Mouse (Mus musculus): ENCODE measurements around the gene Glrx5. TPM values are rescaled to one million over a fixed set of nuclear protein-coding genes. Genes with fewer than 3 reads are reported as not detected.
A peak's percentile ranks its signal among the peaks of the same experiment; 100 is the strongest.

The Glrx5 gene
- polyA plus RNA-seq, 1 experiment from 2014 or later: 173 TPM

DNA sequence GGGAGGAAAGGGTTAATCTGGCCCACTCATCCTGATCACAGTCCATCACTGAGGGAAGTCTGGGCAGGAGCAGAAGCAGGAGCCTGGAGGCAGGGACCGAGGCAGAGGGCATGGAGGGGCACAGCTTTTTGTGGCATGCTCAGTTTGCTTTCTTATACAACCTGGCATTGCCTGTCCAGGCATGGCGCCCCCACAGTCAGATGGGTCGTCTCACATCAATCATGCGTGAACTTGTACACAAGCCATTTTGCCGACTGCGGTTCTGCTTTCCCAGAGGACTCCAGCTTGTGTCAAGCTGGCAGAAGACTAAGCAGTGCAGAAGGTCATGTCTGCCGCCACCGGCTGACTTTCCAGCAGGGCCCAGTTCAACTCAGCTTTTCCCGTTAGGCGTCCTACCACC, 34.0 kb downstream of the Glrx5 start:
- H3K4me3 ChIP-seq (ENCODE audit: low read depth, low read length): no peak overlapping the region
- no peaks in the 10 kb centered on the region for H3K36me3 ChIP-seq (ENCODE audit: control insufficient read depth, insufficient read depth, low read length)
- no peaks in the 10 kb centered on the region for H3K4me1 ChIP-seq (ENCODE audit: control insufficient read depth, insufficient read depth, low read length)
- no peak overlapping the region for H3K4me2 ChIP-seq (ENCODE audit: low read length)
- H3K9me3 ChIP-seq (replicated peaks; ENCODE audit: control insufficient read depth, low read length): no peaks in the 10 kb centered on the region
- no peak overlapping the region for H3K27ac ChIP-seq (ENCODE audit: low read depth, low read length)
- H3K9ac ChIP-seq (ENCODE audit: low read length): no peak overlapping the region
- H3K27me3 ChIP-seq (replicated peaks; ENCODE audit: control insufficient read depth, insufficient read depth, low read length): no peaks in the 10 kb centered on the region
- WGBS: 73% methylated on average over 10 of the region's 10 CpGs
- DNase-seq (ENCODE audit: low spot score): no peak
- no peak for ATAC-seq

DNA sequence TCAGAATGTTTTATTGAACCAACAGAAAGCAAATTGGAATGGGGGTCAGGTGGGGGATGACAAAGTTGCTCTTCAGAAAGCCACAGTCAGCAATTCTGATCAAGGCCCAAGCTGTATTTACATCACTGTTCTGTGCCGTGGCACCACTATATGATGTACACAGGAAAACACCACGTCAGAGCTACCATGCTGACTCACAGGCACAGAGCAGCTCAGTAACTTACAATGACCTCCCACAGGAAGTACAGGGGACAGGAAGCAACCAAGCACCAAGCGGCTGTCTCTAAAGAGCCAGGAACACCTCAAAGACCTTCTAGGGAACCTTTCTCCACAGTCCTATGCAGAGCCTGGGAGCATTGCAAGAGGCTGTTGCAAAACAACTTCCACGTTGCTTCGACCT, 36.4 kb downstream of the Glrx5 start:
- Histone ChIP-seq H3K27ac (ENCODE audit: low read depth, low read length) (no peak overlapping the region), H3K4me2 (ENCODE audit: low read length) (no peak overlapping the region), H3K4me3 (ENCODE audit: low read depth, low read length) (no peak overlapping the region), H3K4me1 (ENCODE audit: control insufficient read depth, insufficient read depth, low read length) (no peaks in the 10 kb centered on the region), H3K27me3 (replicated peaks; ENCODE audit: control insufficient read depth, insufficient read depth, low read length) (no peaks in the 10 kb centered on the region), H3K9me3 (replicated peaks; ENCODE audit: control insufficient read depth, low read length) (no peaks in the 10 kb centered on the region), H3K9ac (ENCODE audit: low read length) (no peak overlapping the region), H3K36me3 (ENCODE audit: control insufficient read depth, insufficient read depth, low read length) (no peaks in the 10 kb centered on the region)
- no peak for DNase-seq (ENCODE audit: low spot score)
- WGBS: 86% methylated on average over 5 of the region's 5 CpGs
- no peak for ATAC-seq

DNA sequence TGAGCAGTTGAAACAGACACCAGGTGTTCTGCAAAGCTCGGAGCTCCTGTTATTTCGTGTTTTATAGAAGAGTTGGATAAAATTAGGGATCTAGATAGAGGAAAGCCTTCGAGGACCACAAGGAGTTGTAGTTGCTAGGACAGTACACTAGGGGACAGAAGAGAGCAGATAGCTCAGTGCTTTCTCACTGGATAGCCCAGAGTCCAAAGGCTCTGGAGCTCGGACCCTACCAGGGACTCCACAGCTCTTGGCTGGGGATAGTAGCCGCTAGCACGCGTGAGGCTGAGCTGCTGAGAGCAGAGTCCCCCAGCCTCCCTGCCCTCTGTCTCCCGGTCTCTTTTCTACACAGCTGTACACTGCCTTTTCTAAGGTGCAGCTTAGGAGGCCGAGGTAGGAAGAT, 41.2 kb downstream of the Glrx5 start:
- Histone ChIP-seq H3K4me2 (ENCODE audit: low read length) (no peak overlapping the region), H3K27me3 (replicated peaks; ENCODE audit: control insufficient read depth, insufficient read depth, low read length) (no peaks in the 10 kb centered on the region), H3K27ac (ENCODE audit: low read depth, low read length) (no peak overlapping the region), H3K36me3 (ENCODE audit: control insufficient read depth, insufficient read depth, low read length) (no peaks in the 10 kb centered on the region), H3K9me3 (replicated peaks; ENCODE audit: control insufficient read depth, low read length) (no peaks in the 10 kb centered on the region), H3K4me1 (ENCODE audit: control insufficient read depth, insufficient read depth, low read length) (peaks cover 4% of the 10 kb centered on the region; the same call in 1 of the 2 replicates), H3K4me3 (ENCODE audit: low read depth, low read length) (no peak overlapping the region), H3K9ac (ENCODE audit: low read length) (no peak overlapping the region)
- ATAC-seq (peak; percentile 32; the same call in 1 of the 2 replicates), DNase-seq (ENCODE audit: low spot score) (peak; percentile 70)
- WGBS: 33% methylated on average over 9 of the region's 9 CpGs

DNA sequence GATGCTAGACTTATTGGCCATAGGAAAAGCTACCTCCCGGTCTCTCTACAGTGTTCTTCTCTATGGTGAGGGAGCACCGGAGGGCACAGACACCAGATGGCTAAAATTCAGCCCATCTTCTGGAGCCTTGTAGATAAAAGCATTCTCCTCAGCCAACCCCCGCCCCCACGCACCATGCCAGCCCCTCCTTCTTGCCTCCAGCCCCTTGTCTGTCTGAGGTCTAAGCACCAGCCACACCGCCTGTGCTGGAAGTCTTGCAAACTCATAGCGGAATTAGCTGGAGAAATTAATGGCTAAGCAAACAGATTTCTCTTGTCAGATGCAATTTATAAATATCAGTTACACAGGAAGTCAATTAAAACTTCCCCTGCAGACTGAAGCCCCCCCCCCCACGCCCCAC, 43.0 kb downstream of the Glrx5 start:
- ATAC-seq: no peak
- H3K9ac ChIP-seq (ENCODE audit: low read length): no peak overlapping the region
- no peaks in the 10 kb centered on the region for H3K9me3 ChIP-seq (replicated peaks; ENCODE audit: control insufficient read depth, low read length)
- no peak overlapping the region for H3K4me2 ChIP-seq (ENCODE audit: low read length)
- no peaks in the 10 kb centered on the region for H3K36me3 ChIP-seq (ENCODE audit: control insufficient read depth, insufficient read depth, low read length)
- no peak overlapping the region for H3K4me3 ChIP-seq (ENCODE audit: low read depth, low read length)
- peak; percentile 18 for DNase-seq (ENCODE audit: low spot score)
- 35% methylated on average over 7 of the region's 7 CpGs for WGBS
- no peak overlapping the region for H3K27ac ChIP-seq (ENCODE audit: low read depth, low read length)
- H3K27me3 ChIP-seq (replicated peaks; ENCODE audit: control insufficient read depth, insufficient read depth, low read length): no peaks in the 10 kb centered on the region
- H3K4me1 ChIP-seq (ENCODE audit: control insufficient read depth, insufficient read depth, low read length): peaks cover 4% of the 10 kb centered on the region; the same call in 1 of the 2 replicates

DNA sequence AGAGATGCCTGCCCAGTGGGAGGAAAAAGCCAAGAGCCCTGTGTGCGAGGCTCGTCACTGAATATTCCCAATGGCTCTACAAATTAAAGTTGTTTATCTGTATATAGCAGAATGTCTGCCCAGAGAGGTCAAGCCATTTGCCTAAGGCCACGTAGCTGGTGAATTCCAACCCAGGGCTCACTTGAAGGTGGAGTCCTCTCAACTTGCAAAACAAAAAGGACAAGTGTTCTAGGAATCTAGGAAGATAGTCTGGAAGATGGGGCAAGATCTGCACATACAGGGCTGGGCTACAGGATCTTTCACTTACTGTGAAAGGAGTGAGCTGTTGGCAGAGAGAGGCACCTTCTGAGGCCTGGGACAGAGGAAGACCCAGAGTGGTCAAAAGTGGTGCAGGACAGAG, 44.0 kb downstream of the Glrx5 start:
- 73% methylated on average over 3 of the region's 3 CpGs for WGBS
- Histone ChIP-seq H3K9me3 (replicated peaks; ENCODE audit: control insufficient read depth, low read length) (no peaks in the 10 kb centered on the region), H3K36me3 (ENCODE audit: control insufficient read depth, insufficient read depth, low read length) (no peaks in the 10 kb centered on the region), H3K9ac (ENCODE audit: low read length) (no peak overlapping the region), H3K4me1 (ENCODE audit: control insufficient read depth, insufficient read depth, low read length) (peaks cover 4% of the 10 kb centered on the region; the same call in 1 of the 2 replicates), H3K4me3 (ENCODE audit: low read depth, low read length) (no peak overlapping the region), H3K27me3 (replicated peaks; ENCODE audit: control insufficient read depth, insufficient read depth, low read length) (no peaks in the 10 kb centered on the region), H3K27ac (ENCODE audit: low read depth, low read length) (no peak overlapping the region), H3K4me2 (ENCODE audit: low read length) (no peak overlapping the region)
- ATAC-seq: no peak
- DNase-seq (ENCODE audit: low spot score): no peak

DNA sequence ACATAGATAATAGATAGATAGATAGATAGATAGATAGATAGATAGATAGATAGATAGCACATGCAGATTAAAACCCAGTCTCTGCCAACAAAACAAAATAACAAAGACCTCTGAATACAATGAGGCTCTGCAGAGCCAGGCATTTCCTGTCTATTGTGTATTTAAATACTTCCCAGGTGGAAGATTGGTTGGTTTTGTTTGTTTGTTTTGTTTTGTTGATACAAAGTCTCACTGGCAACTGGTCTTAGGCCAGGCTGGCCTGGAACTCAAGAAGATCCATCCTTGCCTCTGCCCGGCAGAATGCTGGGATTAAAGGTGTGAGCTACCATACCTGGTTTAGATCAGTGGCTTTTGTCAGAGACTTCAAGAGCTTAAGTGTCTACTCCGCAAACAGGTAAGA, 44.7 kb downstream of the Glrx5 start:
- DNase-seq (ENCODE audit: low spot score) (no peak), ATAC-seq (no peak)
- Histone ChIP-seq H3K9me3 (replicated peaks; ENCODE audit: control insufficient read depth, low read length) (no peaks in the 10 kb centered on the region), H3K9ac (ENCODE audit: low read length) (no peak overlapping the region), H3K4me2 (ENCODE audit: low read length) (no peak overlapping the region), H3K4me1 (ENCODE audit: control insufficient read depth, insufficient read depth, low read length) (peaks cover 4% of the 10 kb centered on the region; the same call in 1 of the 2 replicates), H3K36me3 (ENCODE audit: control insufficient read depth, insufficient read depth, low read length) (no peaks in the 10 kb centered on the region), H3K27ac (ENCODE audit: low read depth, low read length) (no peak overlapping the region), H3K27me3 (replicated peaks; ENCODE audit: control insufficient read depth, insufficient read depth, low read length) (no peaks in the 10 kb centered on the region), H3K4me3 (ENCODE audit: low read depth, low read length) (no peak overlapping the region)
- WGBS: 93% methylated on average over 2 of the region's 2 CpGs

DNA sequence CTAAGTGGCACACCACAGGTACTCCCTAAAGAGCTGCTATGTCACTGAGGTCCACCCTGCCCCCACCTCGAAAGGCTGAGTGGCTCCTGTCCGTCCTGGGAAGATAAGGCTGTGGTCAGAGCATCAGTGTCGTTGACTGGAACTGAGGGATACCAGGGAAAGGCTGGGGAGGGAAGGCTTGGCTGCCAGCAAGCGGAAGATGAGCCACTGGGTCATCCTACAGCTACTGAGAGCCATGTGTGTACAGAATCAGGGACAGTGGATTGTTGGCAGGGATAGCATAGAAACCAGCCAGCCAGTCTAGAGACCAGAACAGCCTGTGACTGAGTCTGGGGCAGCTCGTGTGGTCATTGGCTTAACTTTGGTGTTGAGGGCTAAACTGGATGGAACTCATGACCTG, 51.7 kb downstream of the Glrx5 start:
- Histone ChIP-seq H3K4me1 (ENCODE audit: control insufficient read depth, insufficient read depth, low read length) (no peaks in the 10 kb centered on the region), H3K9ac (ENCODE audit: low read length) (no peak overlapping the region), H3K4me2 (ENCODE audit: low read length) (no peak overlapping the region), H3K36me3 (ENCODE audit: control insufficient read depth, insufficient read depth, low read length) (no peaks in the 10 kb centered on the region), H3K4me3 (ENCODE audit: low read depth, low read length) (no peak overlapping the region), H3K27ac (ENCODE audit: low read depth, low read length) (no peak overlapping the region), H3K9me3 (replicated peaks; ENCODE audit: control insufficient read depth, low read length) (no peaks in the 10 kb centered on the region), H3K27me3 (replicated peaks; ENCODE audit: control insufficient read depth, insufficient read depth, low read length) (no peaks in the 10 kb centered on the region)
- WGBS: 72% methylated on average over 5 of the region's 5 CpGs
- DNase-seq (ENCODE audit: low spot score): no peak
- no peak for ATAC-seq

DNA sequence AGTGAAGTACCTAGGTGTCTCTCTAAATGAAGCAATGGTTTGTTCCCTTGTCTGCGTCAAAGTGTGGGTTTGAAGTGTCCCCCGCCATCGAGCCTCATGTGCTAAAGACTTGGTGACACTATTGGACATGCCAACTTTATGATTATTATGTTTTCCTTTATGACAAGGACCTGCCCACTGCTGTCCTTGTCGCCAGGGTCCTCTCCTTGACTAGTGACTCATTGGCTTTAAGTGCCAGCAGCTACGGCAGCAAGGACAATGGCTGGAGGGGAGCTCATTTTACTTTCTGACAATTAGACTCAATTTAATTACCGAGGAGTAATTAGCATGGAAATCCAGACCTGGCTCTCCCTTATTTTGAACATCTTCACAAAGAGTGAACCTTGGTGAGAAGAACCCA, 52.3 kb downstream of the Glrx5 start:
- no peak for DNase-seq (ENCODE audit: low spot score)
- H3K27me3 ChIP-seq (replicated peaks; ENCODE audit: control insufficient read depth, insufficient read depth, low read length): no peaks in the 10 kb centered on the region
- 56% methylated on average over 6 of the region's 6 CpGs for WGBS
- H3K4me2 ChIP-seq (ENCODE audit: low read length): no peak overlapping the region
- H3K9me3 ChIP-seq (replicated peaks; ENCODE audit: control insufficient read depth, low read length): no peaks in the 10 kb centered on the region
- no peak overlapping the region for H3K9ac ChIP-seq (ENCODE audit: low read length)
- H3K4me3 ChIP-seq (ENCODE audit: low read depth, low read length): no peak overlapping the region
- no peaks in the 10 kb centered on the region for H3K4me1 ChIP-seq (ENCODE audit: control insufficient read depth, insufficient read depth, low read length)
- no peaks in the 10 kb centered on the region for H3K36me3 ChIP-seq (ENCODE audit: control insufficient read depth, insufficient read depth, low read length)
- no peak for ATAC-seq
- H3K27ac ChIP-seq (ENCODE audit: low read depth, low read length): no peak overlapping the region

DNA sequence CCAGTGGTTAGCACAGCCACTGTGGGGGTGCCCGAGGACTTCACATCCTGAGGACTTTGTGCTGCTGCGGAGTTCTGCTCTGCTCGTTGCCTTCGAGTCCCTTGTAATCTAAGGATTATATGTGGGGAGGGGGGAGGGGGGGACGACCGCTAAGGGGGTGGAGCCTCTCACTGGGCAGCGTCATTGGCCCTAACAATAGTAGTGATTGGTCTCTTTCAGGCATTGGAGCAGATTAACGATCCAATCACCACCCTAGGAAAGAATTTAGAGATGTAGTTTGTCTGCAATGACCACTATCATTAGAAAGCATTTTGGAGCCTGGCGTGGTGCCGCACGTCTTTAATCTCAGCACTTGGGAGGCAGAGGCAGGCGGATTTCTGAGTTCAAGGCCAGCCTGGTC, 52.8 kb downstream of the Glrx5 start:
- Histone ChIP-seq H3K4me1 (ENCODE audit: control insufficient read depth, insufficient read depth, low read length) (no peaks in the 10 kb centered on the region), H3K9ac (ENCODE audit: low read length) (no peak overlapping the region), H3K4me2 (ENCODE audit: low read length) (no peak overlapping the region), H3K4me3 (ENCODE audit: low read depth, low read length) (no peak overlapping the region), H3K27ac (ENCODE audit: low read depth, low read length) (no peak overlapping the region), H3K27me3 (replicated peaks; ENCODE audit: control insufficient read depth, insufficient read depth, low read length) (no peaks in the 10 kb centered on the region), H3K9me3 (replicated peaks; ENCODE audit: control insufficient read depth, low read length) (no peaks in the 10 kb centered on the region), H3K36me3 (ENCODE audit: control insufficient read depth, insufficient read depth, low read length) (no peaks in the 10 kb centered on the region)
- WGBS: 66% methylated on average over 12 of the region's 12 CpGs
- DNase-seq (ENCODE audit: low spot score): no peak
- no peak for ATAC-seq
